Mouse (Mus musculus) forebrain, embryonic 10.5 days (tissue): ENCODE results near the gene Fgd3. TPM values are rescaled to one million over a fixed set of nuclear protein-coding genes. Genes with fewer than 3 reads are reported as not detected.

Experiments
- DNase-seq: peaks from one replicate; pipeline ENCODE4 v3.0.0-alpha.2; 2017; ENCODE audit warnings: low spot score; ENCODE audit errors: extremely low spot score
- H3K27ac ChIP-seq: fragments of 300-500 bp; sonication (generic); 2 replicates; pipeline ENCODE4 v1.5.1; 2016; ENCODE audit warnings: mild to moderate bottlenecking
- H3K27me3 ChIP-seq: fragments of 300-500 bp; sonication (generic); 2 replicates; pipeline ENCODE4 v1.6.1; 2016; ENCODE audit warnings: mild to moderate bottlenecking; ENCODE audit not compliant: poor library complexity, severe bottlenecking
- H3K36me3 ChIP-seq: fragments of 300-500 bp; sonication (generic); replicated peaks from 2 replicates; pipeline ENCODE4 v1.6.1; 2016; ENCODE audit warnings: mild to moderate bottlenecking, moderate library complexity
- H3K4me1 ChIP-seq: fragments of 300-500 bp; sonication (generic); 2 replicates; pipeline ENCODE4 v1.6.1; 2016
- H3K4me3 ChIP-seq: fragments of 300-500 bp; sonication (generic); 2 replicates; pipeline ENCODE4 v1.5.1; 2016; ENCODE audit warnings: mild to moderate bottlenecking, moderate library complexity
- H3K9me3 ChIP-seq: fragments of 300-500 bp; sonication (generic); 2 replicates; pipeline ENCODE4 v1.6.1; 2016; ENCODE audit warnings: mild to moderate bottlenecking, moderate library complexity
- WGBS: fragments of 180-500 bp; shearing (Covaris S2); methylation state at CpG from one replicate; pipeline ENCODE4 v1.1.7; 2016; 5-methylcytosine and 5-hydroxymethylcytosine counted together
- polyA plus RNA-seq: library from polyadenylated mRNA; unstranded; fragments of >200 nt; fragmentation: Nextera tagmentation; extraction: Ambion mirVana; gene quantifications from 2 replicates; pipeline ENCODE4 v1.2.1, GENCODE M21; 2016

Fgd3 gene
- polyA plus RNA-seq, 1 experiment from 2014 or later, result 1.1 TPM

DNA sequence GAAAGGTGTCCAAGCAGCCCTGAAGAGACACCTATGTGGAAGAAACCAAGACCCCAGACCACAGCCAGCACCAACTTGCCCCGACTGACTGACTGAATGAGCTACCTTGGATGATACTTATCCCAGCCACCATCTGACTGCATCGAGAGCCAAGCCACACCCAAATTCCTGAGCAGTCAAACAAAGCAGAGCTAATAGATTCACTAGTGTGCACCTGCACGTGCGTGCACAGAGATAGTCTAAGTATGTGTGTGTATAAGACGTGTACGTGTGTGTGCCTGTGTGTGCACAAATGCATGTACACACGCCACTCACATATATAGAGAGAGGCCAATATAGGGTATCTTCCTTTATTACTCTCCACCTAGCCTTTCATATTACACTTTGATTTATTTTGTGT lies 8.5 kb downstream of the Fgd3 start:
- H3K9me3 ChIP-seq, result no peaks in the 10 kb centered on the region
- WGBS, result 89% methylated on average over 7 of the region's 7 CpGs

GRCm38 (mm10) chr13:49309501-49309900 lies 10.6 kb downstream of the Fgd3 start:
- no peaks in the 10 kb centered on the region for H3K9me3 ChIP-seq
- 97% methylated on average over 1 of the region's 1 CpGs for WGBS
- DNase-seq, result no peak
- peaks cover 18% of the 10 kb centered on the region for H3K4me1 ChIP-seq
- peaks cover 4% of the 10 kb centered on the region; the same call in 1 of the 2 replicates for H3K36me3 ChIP-seq
- peaks cover 8% of the 10 kb centered on the region for H3K27me3 ChIP-seq
- H3K4me3 ChIP-seq, result no peak overlapping the region
- H3K27ac ChIP-seq, result no peak overlapping the region

More for the DNA sequence above, 8.5 kb downstream of the Fgd3 start:
- peaks cover 29% of the 10 kb centered on the region for H3K4me1 ChIP-seq
- H3K4me3 ChIP-seq, result no peak overlapping the region
- H3K27ac ChIP-seq, result no peak overlapping the region
- no peak for DNase-seq
- H3K27me3 ChIP-seq, result peaks cover 21% of the 10 kb centered on the region
- H3K36me3 ChIP-seq, result peaks cover 10% of the 10 kb centered on the region; the same call in 1 of the 2 replicates

DNA sequence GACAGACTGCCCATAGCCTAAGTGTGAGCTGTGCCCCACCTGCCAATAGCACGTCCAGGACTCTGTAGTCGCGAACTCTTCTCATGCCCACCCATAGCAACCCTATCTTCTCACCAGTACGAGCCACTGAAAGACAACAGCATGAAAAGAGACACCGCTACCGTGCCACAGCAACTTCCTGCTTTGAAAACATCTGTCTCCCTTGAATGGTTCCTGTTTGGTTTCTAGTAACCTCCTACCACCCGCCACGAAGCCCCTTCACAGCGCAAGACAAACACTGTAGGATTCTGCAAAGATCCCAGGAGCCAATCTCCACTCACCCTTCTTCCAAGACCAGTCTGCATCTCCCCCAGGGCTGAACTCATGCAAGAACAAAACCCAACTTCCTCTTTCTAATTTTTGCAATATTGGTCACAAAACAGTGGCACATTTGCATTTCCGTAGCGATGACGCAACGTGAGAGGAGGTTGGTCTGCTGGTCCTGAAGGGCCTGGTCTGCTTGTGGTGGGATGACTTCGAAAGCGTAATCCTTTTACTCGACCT lies 11.2 kb downstream of the Fgd3 start:
- Histone ChIP-seq H3K4me3 (no peak overlapping the region), H3K27me3 (peaks cover 3% of the 10 kb centered on the region; the same call in 1 of the 2 replicates), H3K36me3 (no peaks in the 10 kb centered on the region), H3K9me3 (no peaks in the 10 kb centered on the region), H3K27ac (no peak overlapping the region), H3K4me1 (peaks cover 18% of the 10 kb centered on the region)
- DNase-seq, result no peak
- 88% methylated on average over 16 of the region's 16 CpGs for WGBS

GRCm38 (mm10) chr13:49308206-49308605 lies 11.9 kb downstream of the Fgd3 start:
- no peak overlapping the region for H3K4me3 ChIP-seq
- H3K4me1 ChIP-seq, result peaks cover 18% of the 10 kb centered on the region
- no peak for DNase-seq
- no peaks in the 10 kb centered on the region for H3K9me3 ChIP-seq
- H3K27ac ChIP-seq, result no peak overlapping the region
- no peaks in the 10 kb centered on the region for H3K36me3 ChIP-seq
- 90% methylated on average over 4 of the region's 4 CpGs for WGBS
- no peaks in the 10 kb centered on the region for H3K27me3 ChIP-seq

DNA sequence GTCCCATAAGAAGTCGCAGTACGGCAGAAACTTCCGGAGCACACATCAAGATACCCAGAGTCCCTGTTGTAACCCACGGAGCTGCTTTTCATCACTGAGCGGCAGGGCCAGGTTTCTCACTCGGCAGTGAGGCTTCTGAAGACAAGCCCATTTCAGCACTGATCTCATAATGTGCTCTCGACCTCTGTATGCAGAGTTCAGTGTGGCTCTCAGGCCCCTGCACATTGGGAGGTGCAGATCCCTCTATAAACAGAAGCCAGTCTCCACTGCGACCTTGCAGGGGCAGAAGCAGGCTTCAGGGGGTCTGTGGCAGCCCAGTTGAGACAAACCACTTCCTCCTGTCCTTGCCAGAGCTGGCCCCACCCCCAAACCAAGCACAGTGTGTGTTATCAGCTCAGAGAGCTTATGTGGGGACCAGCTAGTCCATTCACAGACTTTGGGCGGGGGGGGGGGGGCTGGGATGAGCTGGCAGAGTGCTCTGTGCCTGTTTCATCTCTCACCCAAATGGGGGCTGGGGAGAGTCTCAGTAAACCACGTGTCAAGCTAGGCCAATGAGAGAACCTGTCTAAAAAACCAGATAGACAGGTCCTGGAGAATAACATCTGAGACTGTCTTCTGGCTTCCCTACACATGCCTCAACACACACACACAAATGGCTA lies 12.7 kb downstream of the Fgd3 start:
- peaks cover 18% of the 10 kb centered on the region for H3K4me1 ChIP-seq
- no peaks in the 10 kb centered on the region for H3K27me3 ChIP-seq
- no peak overlapping the region for H3K4me3 ChIP-seq
- no peaks in the 10 kb centered on the region for H3K9me3 ChIP-seq
- H3K36me3 ChIP-seq, result no peaks in the 10 kb centered on the region
- WGBS, result 45% methylated on average over 10 of the region's 10 CpGs
- DNase-seq, result no peak
- H3K27ac ChIP-seq, result peak overlapping the region; percentile 63

- Histone ChIP-seq H3K4me1 (peaks cover 18% of the 10 kb centered on the region), H3K27me3 (no peaks in the 10 kb centered on the region), H3K27ac (peak overlapping the region; percentile 63), H3K36me3 (no peaks in the 10 kb centered on the region), H3K9me3 (no peaks in the 10 kb centered on the region), H3K4me3 (no peak overlapping the region)
- no peak for DNase-seq
- WGBS, result 76% methylated on average over 7 of the region's 7 CpGs
Measured at GRCm38 (mm10) chr13:49306771-49307310, 13.3 kb downstream of the Fgd3 start.

GRCm38 (mm10) chr13:49300771-49301170 lies 19.3 kb downstream of the Fgd3 start:
- H3K4me1 ChIP-seq, result no peaks in the 10 kb centered on the region
- H3K9me3 ChIP-seq, result no peaks in the 10 kb centered on the region
- H3K4me3 ChIP-seq, result no peak overlapping the region
- peaks cover 7% of the 10 kb centered on the region; the same call in 1 of the 2 replicates for H3K36me3 ChIP-seq
- no peaks in the 10 kb centered on the region for H3K27me3 ChIP-seq
- H3K27ac ChIP-seq, result no peak overlapping the region
- DNase-seq, result no peak
- 84% methylated on average over 1 of the region's 1 CpGs for WGBS

DNA sequence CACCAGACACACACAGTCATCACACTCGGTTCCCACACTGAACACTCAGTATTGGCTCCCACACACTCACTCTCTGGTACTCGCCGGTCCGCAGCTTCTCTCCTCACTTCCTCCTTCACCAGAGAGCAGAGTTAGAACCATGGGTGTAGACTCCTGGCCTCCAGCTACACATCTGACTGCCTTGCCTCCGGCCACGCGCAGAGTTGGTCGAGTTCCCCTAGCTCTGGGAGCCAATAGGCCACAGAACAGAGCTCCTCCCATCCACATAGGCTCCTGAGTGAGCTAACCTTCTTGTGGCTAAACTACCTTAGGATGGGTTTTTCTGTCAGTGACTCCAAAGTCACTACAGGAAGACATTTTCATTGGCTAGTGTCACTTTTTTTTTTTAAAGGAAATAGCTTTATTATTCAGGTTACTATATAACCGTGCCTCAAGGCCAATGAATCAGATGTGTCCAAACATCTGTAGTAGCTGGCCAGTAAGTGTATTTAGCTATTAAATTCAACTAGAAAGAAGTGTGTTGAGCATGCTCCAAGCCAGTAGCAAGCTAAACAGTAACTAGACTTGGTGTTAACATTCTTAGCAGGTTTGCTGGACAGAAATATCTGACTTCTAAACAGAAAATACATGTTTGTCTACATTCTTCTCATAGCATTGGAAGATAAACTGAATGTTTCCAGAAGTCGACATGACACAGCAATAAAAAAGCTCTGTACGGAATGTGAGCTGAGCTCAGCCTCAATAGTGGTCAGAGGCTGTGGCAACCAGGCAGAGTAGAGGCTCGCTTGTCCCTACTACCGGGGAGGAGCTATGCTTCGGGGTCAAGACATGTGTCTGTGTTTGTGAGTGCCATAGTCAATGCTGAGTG lies 21.4 kb downstream of the Fgd3 start:
- no peaks in the 10 kb centered on the region for H3K4me1 ChIP-seq
- no peaks in the 10 kb centered on the region for H3K9me3 ChIP-seq
- H3K27ac ChIP-seq, result no peak overlapping the region
- DNase-seq, result no peak
- WGBS, result 90% methylated on average over 14 of the region's 14 CpGs
- peaks cover 7% of the 10 kb centered on the region; the same call in 1 of the 2 replicates for H3K36me3 ChIP-seq
- H3K4me3 ChIP-seq, result no peak overlapping the region
- no peaks in the 10 kb centered on the region for H3K27me3 ChIP-seq

DNA sequence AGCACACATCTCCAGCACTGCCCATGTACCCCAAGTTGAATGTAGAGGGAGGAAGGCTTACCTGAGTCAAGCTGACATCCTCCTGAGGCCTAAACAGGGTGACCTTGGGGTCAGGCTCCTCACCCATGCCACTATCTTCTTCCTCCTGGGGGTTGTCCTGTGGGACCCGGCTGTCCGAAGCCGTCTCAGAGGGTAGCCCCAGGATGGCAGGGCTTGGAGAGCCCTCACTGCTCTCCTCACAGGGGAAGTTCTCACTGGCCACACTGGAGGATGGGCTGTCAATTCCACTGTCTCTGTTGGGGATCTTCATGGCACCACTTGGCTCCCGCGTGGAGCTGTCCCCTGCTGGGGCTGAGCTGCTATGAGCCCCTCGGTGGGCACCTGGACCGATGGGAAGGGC lies 23.8 kb downstream of the Fgd3 start:
- no peaks in the 10 kb centered on the region for H3K4me1 ChIP-seq
- H3K4me3 ChIP-seq, result no peak overlapping the region
- 79% methylated on average over 7 of the region's 7 CpGs for WGBS
- H3K27ac ChIP-seq, result no peak overlapping the region
- no peak for DNase-seq
- H3K27me3 ChIP-seq, result no peaks in the 10 kb centered on the region
- no peaks in the 10 kb centered on the region for H3K9me3 ChIP-seq
- peaks cover 7% of the 10 kb centered on the region; the same call in 1 of the 2 replicates for H3K36me3 ChIP-seq

DNA sequence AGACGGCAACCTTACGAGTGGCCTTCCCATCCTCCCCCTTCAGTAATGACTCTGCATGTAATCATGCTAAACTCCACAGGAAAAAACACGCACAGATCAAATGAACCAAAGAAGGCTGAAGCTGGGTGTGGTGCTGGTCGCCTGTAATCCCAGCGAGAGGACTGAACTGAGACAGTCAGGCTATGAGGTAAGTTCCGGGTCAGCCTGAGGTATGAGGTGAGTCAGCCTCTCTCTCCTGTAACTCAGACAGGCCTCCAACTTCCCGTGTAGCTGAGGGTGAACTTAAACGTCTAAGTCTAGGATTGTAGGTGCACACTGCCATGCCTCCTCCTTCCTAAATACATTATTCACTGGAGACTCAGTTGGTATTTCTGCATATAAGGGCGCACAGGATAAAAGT lies 26.0 kb downstream of the Fgd3 start:
- no peak overlapping the region for H3K4me3 ChIP-seq
- H3K4me1 ChIP-seq, result no peaks in the 10 kb centered on the region
- 83% methylated on average over 9 of the region's 9 CpGs for WGBS
- peaks cover 7% of the 10 kb centered on the region; the same call in 1 of the 2 replicates for H3K36me3 ChIP-seq
- DNase-seq, result no peak
- H3K9me3 ChIP-seq, result no peaks in the 10 kb centered on the region
- no peaks in the 10 kb centered on the region for H3K27me3 ChIP-seq
- H3K27ac ChIP-seq, result no peak overlapping the region

GRCm38 (mm10) chr13:49291949-49292348 lies 28.2 kb downstream of the Fgd3 start:
- Histone ChIP-seq H3K4me3 (no peak overlapping the region), H3K27me3 (no peaks in the 10 kb centered on the region), H3K9me3 (no peaks in the 10 kb centered on the region), H3K4me1 (no peaks in the 10 kb centered on the region), H3K27ac (no peak overlapping the region), H3K36me3 (peaks cover 7% of the 10 kb centered on the region)
- DNase-seq, result no peak
- WGBS, result 96% methylated on average over 6 of the region's 6 CpGs

DNA sequence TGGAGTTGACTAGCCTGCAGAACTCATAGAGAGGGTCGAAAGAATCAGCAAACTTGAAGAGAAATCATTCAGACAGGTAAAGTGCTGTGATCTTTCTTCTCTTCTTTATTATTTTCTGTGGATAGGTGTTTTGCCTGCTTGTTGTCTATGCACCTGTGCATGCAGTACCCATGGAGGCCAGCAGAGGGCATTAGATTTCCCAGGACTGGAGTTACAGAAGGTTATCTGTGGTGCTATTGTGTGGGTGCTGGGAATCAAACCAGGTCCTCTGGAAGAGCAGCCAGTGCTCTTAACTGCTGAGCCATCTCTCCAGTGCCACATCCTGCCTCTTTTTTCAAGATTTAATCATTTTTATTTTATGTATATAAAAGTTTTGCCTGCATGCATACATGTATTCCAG lies 28.7 kb downstream of the Fgd3 start:
- Histone ChIP-seq H3K36me3 (peaks cover 4% of the 10 kb centered on the region), H3K4me3 (no peak overlapping the region), H3K4me1 (no peaks in the 10 kb centered on the region), H3K27ac (no peak overlapping the region), H3K27me3 (no peaks in the 10 kb centered on the region), H3K9me3 (no peaks in the 10 kb centered on the region)
- DNase-seq, result no peak
- WGBS, result 53% methylated on average over 1 of the region's 1 CpGs
